Mouse (Mus musculus) testis, postnatal 14 days (tissue): ENCODE data around the gene Hspe1.
A peak's percentile ranks its signal among the peaks of the same experiment; 100 is the strongest.
"Not testable (repeated sequence)": the region's sequence is repeated elsewhere in the genome, so short reads cannot be mapped to it uniquely, and the experiment has no call there.

Experiments used
- DNase-seq: peaks from one replicate; pipeline ENCODE4 v3.0.0; 2021; ENCODE audit warnings: low spot score

The Hspe1 gene

GRCm38 (mm10) chr1:55087932-55088610, at the start of gene Hspe1, which contains the start of gene Hspd1:
Gene Hspe1 (plus strand): TSS chr1:55088132.
Gene Hspd1 (minus strand): TSS chr1:55088243.
- peak; percentile 98 for DNase-seq

DNA sequence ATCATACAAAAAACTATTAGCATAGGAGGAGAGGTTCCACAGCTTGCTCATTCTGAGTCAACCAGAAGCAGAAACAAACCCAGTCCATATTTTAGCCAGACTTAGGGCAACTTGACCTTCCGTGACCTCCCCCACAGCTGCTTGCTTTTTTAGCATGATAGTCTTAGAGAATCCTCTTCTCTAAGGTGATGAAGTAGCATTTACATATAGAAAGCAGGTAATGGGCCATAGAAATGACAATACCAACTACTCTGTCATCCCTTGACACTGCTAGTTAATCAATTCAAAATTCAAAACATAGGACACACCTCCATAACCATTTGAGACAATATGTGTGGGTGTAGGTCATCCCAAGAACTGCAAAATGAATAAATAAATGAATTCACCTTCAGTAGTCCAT, 48.0 kb upstream of the Hspe1 start:
- DNase-seq = no peak

GRCm38 (mm10) chr1:55041691-55042090, 46.2 kb upstream of the Hspe1 start:
- DNase-seq = no peak

DNA sequence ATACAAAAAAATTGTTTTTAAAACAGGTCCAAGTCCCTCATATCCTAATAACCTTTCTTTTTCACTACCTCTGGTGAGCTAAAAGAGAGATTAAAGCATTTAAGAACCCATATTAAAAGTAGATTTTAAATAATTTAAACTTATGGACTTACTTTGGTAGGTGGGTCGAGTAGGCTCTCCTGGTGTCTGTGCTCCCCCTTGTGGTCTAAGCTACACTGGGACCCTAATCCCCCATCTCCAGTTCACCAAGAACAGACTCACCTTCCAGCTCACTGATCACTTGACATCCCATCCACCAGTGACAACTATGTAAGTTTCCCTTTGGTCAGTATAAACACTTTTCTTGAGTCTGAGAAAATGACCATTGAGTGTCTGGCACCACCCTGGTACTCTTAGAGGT, 45.7 kb upstream of the Hspe1 start:
- no peak for DNase-seq

GRCm38 (mm10) chr1:55043164-55043563, 44.8 kb upstream of the Hspe1 start:
- DNase-seq = no peak

DNA sequence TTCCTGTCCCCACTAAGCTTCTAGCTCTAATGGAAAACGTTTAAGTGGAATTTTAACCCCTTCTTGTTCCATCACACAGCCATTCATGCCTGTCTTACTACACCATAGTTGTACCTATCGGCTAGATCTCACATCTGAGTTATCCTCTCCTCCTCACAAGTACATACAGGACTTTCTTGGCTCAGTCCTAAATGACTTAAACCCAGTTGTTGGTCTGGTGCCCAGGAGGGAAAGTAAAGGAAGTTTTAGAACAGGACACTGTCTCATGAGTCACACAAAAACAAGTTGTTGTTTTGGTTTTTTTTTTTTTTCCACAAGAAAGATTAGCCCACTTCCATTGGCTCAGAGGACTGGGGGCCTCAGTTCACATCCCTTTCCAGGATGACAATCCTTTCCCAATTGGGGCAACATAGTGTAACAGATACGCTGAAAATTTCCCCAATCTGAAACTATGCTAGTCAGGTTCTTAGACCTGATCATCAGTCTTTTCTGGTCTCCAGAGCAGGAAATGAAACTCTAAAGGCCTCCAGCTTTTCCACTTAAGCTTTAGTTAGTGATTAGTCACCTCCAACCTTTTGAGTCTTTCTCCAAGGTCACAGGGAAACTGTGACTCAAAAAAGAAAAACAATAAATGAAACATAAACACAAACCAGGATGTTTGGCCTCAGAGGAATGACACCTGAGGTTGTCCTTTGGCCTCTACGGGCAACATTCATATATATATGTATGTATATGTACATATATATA, 38.9 kb upstream of the Hspe1 start:
- DNase-seq = no peak

DNA sequence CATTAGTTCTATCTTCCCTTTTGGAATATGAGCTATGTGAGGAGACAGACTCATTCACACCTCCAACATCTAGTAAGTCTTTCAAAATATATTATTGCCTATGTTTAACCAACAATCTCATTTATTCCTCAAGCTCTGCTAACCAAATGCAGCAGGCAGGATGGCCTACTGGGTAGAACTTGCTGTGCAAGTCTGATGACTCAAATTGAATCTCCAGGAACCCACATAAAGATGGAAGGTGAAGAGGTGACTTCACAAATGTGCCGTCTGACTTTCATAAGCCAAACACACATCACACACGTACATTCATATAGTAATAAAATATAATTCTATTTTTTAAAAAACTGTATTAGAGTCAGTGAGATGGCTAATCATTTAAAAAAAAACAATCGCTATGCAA, 36.3 kb upstream of the Hspe1 start:
- DNase-seq = no peak

DNA sequence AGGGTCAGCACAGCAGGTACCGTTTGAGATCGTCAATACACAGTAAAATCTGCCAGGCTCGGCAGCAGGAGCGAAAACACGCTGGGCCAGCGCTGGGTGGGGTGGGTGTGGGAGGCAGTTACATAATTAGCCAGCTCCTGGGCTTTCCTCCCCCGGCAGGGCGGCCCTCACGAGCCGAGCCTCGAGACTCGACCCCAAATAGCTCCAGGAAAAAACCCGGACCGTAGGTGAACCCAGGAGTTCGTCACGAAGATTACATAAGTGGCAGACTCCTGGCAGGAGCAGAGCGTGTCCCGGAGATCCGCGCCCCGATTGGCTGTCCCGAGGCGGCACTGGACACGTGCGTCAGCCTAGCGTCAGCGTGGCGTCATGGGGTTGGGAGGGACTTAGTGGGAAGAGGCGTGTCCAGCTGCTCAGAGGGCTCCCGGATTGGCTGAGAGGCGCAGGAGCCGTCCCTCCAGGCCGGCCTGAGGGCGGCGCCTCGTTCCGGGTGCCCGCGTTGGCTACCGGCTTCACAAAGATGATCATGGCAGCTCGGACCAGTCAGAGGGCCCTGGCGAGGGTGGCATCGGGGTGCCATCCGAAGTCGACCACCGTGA, 35.5 kb upstream of the Hspe1 start, which contains the start of gene Coq10b:
Coq10b (plus strand) TSS at position 416 of the 599 bp plus-strand sequence.
- peak; percentile 98 for DNase-seq

DNA sequence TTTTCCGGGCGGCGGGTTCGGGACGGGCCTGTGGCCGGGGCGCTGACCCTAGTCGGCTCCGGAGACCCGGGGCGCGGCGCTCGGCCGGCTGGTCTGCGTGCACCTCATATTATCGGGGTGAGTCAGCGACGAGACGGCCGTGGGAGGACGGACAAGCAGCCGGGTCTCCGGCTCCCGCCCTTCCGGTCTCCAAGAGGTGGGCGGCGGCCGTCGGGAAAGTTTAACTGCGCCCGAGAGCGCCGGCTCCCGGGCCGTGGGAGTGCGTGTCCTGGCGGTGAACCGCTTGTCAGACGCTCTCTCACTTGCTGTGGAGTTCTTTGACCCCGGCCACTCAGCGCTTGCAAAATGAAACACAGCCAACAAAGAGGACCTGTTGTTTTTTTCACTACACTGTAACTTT, 34.9 kb upstream of the Hspe1 start:
- peak; percentile 86 for DNase-seq

GRCm38 (mm10) chr1:55053596-55053995, 34.3 kb upstream of the Hspe1 start:
- no peak for DNase-seq

- DNase-seq = no peak
These were observed 32.4 kb upstream of the Hspe1 start for GRCm38 (mm10) chr1:55055322-55056115.

GRCm38 (mm10) chr1:55058383-55058782, 29.5 kb upstream of the Hspe1 start:
- DNase-seq = not testable (repeated sequence)

DNA sequence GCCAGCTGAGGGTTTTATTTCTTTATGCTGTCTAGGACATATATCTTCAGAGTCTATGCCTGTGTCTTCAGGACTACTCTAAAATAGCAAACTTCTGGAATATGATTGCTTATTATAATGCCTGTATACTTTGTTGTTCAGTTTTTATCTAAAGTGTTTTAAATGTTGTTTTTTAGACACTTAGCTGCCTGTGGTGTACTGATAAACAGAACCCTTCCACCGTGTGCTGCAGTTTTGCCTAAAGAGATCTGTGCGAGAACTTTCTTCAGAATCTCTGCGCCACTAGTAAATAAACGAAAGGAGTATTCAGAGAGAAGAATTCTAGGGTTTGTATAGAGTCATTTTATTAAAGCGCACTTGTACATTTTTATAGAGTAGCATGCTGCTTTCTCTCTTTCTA, 26.8 kb upstream of the Hspe1 start:
- DNase-seq = no peak

DNA sequence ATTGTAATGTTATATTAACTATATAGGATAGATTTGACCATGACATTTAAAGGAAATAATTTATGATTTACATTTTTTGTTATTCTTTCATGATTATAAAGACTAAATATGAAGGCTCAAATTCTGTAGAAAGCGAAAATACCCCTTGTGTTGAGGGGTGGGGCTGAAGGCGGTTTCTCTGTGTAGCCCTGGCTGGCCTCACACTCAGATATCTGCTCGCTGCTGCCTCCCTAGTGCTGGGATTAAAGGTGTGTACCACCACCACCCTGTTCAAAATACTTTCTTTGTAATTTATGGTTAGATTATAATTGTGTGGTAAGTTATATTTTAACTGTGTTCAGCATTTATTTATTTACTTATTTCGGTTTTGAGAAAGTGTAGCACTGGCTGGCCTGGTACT, 26.2 kb upstream of the Hspe1 start:
- no peak for DNase-seq

- not testable (repeated sequence) for DNase-seq
These were observed 15.6 kb upstream of the Hspe1 start for GRCm38 (mm10) chr1:55072328-55072727.

DNA sequence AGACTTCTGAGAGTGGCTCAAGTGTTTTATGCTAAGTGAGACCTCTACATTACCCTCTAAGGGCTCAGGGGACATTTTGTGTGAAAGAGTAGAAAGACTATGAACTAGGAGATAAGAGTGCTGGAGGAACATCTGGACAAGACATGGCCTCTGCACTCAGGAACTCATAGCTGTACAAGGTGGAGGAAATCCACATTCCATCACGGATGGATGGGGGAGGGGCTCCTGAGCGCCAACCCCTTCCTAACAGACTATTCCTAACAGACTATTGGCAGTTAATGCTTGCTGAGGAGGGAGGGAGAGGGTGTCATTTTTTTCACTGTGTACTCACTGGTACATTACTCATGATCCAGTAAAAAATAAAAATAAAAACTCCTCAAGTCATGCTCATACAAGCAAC, 13.2 kb upstream of the Hspe1 start:
- no peak for DNase-seq

GRCm38 (mm10) chr1:55075652-55076394, 12.1 kb upstream of the Hspe1 start:
- DNase-seq = no peak

- DNase-seq = no peak
These were observed 11.6 kb upstream of the Hspe1 start for GRCm38 (mm10) chr1:55076395-55076743.

GRCm38 (mm10) chr1:55076849-55077516, 10.9 kb upstream of the Hspe1 start:
- DNase-seq = no peak

- no peak for DNase-seq
These were observed 8.3 kb upstream of the Hspe1 start for GRCm38 (mm10) chr1:55079677-55080076.

DNA sequence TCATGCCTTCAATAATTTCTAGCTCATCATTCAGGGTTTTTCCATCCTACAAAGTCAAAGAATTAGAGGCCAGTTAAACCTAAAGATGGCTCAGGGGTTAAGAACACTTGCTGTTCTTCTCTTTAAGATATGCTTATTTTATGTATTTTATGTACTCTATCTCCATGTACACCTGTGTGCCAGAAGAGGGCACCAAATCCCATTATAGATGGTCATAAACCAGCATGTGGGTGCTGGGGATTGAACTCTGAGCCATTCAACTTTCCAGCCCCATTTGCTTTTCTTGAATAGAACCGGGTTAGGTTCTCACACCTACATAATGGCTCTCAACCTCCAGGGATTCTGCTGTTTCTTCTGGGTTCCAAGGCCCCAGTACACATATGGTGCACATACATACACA, 5.8 kb upstream of the Hspe1 start:
- no peak for DNase-seq
